Mouse (Mus musculus) lung, adult 2 months (tissue): ENCODE measurements around the gene Hdx.

Source experiments
- CTCF ChIP-seq: fragments of 200-500 bp; IDR thresholded peaks from 2 replicates; pipeline ENCODE4 v1.5.1; 2011; ENCODE audit warnings: mild to moderate bottlenecking, low read length, control low read depth; ENCODE audit not compliant: insufficient read depth
- POLR2A ChIP-seq: fragments of 200-500 bp; IDR thresholded peaks from 2 replicates; pipeline ENCODE4 v1.6.1; 2011; ENCODE audit warnings: low read depth, mild to moderate bottlenecking, control low read depth, low read length, borderline replicate concordance; ENCODE audit errors: extremely low read depth

DNA sequence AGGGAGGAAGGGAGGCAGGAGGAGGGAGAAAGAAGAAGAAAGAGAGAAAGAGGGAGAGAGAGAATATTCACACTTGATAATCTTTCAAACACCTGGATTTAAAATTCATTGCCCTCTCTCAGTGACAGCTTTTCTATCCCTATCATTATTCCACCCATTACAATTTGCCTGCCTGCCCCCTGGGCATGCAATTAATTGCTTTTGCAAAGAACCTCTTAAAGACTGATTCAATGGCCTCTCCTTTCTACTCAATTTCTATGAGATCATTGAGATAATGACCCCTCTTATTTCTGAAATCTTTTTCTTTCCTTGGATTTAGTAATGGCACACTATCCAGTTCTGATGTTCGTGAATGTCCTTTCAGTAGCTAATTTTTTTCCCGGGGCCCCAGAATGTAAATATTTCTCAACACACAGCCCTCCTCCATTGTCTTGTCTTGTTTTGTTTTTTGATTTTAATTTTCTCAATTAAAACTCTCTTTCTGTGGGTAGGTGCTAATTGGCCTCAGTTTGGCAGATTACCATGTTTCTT, 99.2 kb downstream of the Hdx start:
- TF ChIP-seq POLR2A (no peak), CTCF (no peak)
